Mouse (Mus musculus) R1 (cell line): Measurements from ENCODE around the gene Bach1.
"Not testable (repeated sequence)": the region's sequence is repeated elsewhere in the genome, so short reads cannot be mapped to it uniquely, and the experiment has no call there.

Experiments used
- DNase-seq: peaks from one replicate; pipeline ENCODE4 v3.0.0-alpha.2; 2018; ENCODE audit warnings: low read depth, low spot score

Gene Bach1

GRCm38 (mm10) chr16:87680912-87681634 lies 17.7 kb upstream of the Bach1 start:
- no peak for DNase-seq

- DNase-seq, result no peak
Observed at GRCm38 (mm10) chr16:87681848-87682247, 16.9 kb upstream of the Bach1 start.

GRCm38 (mm10) chr16:87686458-87686857 lies 12.3 kb upstream of the Bach1 start:
- no peak for DNase-seq

GRCm38 (mm10) chr16:87687346-87687745 lies 11.4 kb upstream of the Bach1 start:
- no peak for DNase-seq

GRCm38 (mm10) chr16:87688328-87688727 lies 10.4 kb upstream of the Bach1 start:
- not testable (repeated sequence) for DNase-seq

- not testable (repeated sequence) for DNase-seq
Observed at GRCm38 (mm10) chr16:87688823-87689222, 9.9 kb upstream of the Bach1 start.

- peak; percentile 42 for DNase-seq
Observed at GRCm38 (mm10) chr16:87689225-87689624, 9.5 kb upstream of the Bach1 start.

- no peak for DNase-seq
Observed at GRCm38 (mm10) chr16:87690506-87690905, 8.2 kb upstream of the Bach1 start.

GRCm38 (mm10) chr16:87691102-87691501 lies 7.6 kb upstream of the Bach1 start:
- peak; percentile 85 for DNase-seq

GRCm38 (mm10) chr16:87692591-87692990 lies 6.2 kb upstream of the Bach1 start:
- DNase-seq, result no peak

- DNase-seq, result no peak
Observed at GRCm38 (mm10) chr16:87697707-87698365, 909 bp upstream of the Bach1 start.

- peak; percentile 92 for DNase-seq
Observed at GRCm38 (mm10) chr16:87699306-87699692, 554 bp downstream of the Bach1 start.

GRCm38 (mm10) chr16:87699693-87700394 lies 1.1 kb downstream of the Bach1 start:
- DNase-seq, result peak; percentile 94

- DNase-seq, result no peak
Observed at GRCm38 (mm10) chr16:87700395-87700765, 1.6 kb downstream of the Bach1 start.

GRCm38 (mm10) chr16:87701891-87702290 lies 3.1 kb downstream of the Bach1 start:
- no peak for DNase-seq

- no peak for DNase-seq
Observed at GRCm38 (mm10) chr16:87702881-87703280, 4.1 kb downstream of the Bach1 start.

- no peak for DNase-seq
Observed at GRCm38 (mm10) chr16:87704225-87704624, 5.5 kb downstream of the Bach1 start.

GRCm38 (mm10) chr16:87705892-87706589 lies 7.3 kb downstream of the Bach1 start:
- no peak for DNase-seq

- DNase-seq, result no peak
Observed at GRCm38 (mm10) chr16:87707335-87707734, 8.6 kb downstream of the Bach1 start.

- DNase-seq, result no peak
Observed at GRCm38 (mm10) chr16:87708570-87708969, 9.8 kb downstream of the Bach1 start.

GRCm38 (mm10) chr16:87709144-87709543 lies 10.4 kb downstream of the Bach1 start:
- DNase-seq, result no peak

GRCm38 (mm10) chr16:87709971-87710370 lies 11.2 kb downstream of the Bach1 start:
- no peak for DNase-seq
